Mouse (Mus musculus) limb, embryonic 15.5 days (tissue): ENCODE data around the gene Olfr287. TPM values are rescaled to one million over a fixed set of nuclear protein-coding genes. Genes with fewer than 3 reads are reported as not detected.

Source experiments
- ATAC-seq: fragments of 200-750 bp; cut with Nextera tagmentation; 2 replicates; pipeline ENCODE4 v1.8.0; 2017; ENCODE audit warnings: low read depth, moderate TSS enrichment; ENCODE audit not compliant: insufficient number of reproducible peaks, low FRiP score, low TSS enrichment
- H3K27ac ChIP-seq: fragments of 300-500 bp; sonication (generic); 2 replicates; pipeline ENCODE4 v1.5.1; 2015; ENCODE audit warnings: moderate library complexity, mild to moderate bottlenecking, inconsistent platforms
- H3K27me3 ChIP-seq: fragments of 300-500 bp; sonication (generic); 2 replicates; pipeline ENCODE4 v1.6.1; 2015; ENCODE audit warnings: inconsistent platforms
- H3K36me3 ChIP-seq: fragments of 300-500 bp; sonication (generic); 2 replicates; pipeline ENCODE4 v1.6.1; 2015; ENCODE audit warnings: inconsistent platforms
- H3K4me1 ChIP-seq: fragments of 300-500 bp; sonication (generic); 2 replicates; pipeline ENCODE4 v1.6.1; 2015; ENCODE audit warnings: inconsistent platforms
- H3K4me2 ChIP-seq: fragments of 300-500 bp; sonication (generic); 2 replicates; pipeline ENCODE4 v1.6.1; 2015; ENCODE audit warnings: mild to moderate bottlenecking, inconsistent platforms
- H3K4me3 ChIP-seq: fragments of 300-500 bp; sonication (generic); 2 replicates; pipeline ENCODE4 v1.5.1; 2015; ENCODE audit warnings: mild to moderate bottlenecking, inconsistent platforms
- H3K9ac ChIP-seq: fragments of 300-500 bp; sonication (generic); 2 replicates; pipeline ENCODE4 v1.6.1; 2015; ENCODE audit warnings: inconsistent platforms
- H3K9me3 ChIP-seq: fragments of 300-500 bp; sonication (generic); 2 replicates; pipeline ENCODE4 v1.6.1; 2016; ENCODE audit warnings: inconsistent platforms
- WGBS: fragments of 180-500 bp; shearing (Covaris S2); methylation state at CpG from one replicate; pipeline ENCODE4 v1.1.7; 2015; 5-methylcytosine and 5-hydroxymethylcytosine counted together
- polyA plus RNA-seq: library from polyadenylated mRNA; unstranded; fragments of >200 nt; fragmentation: Nextera tagmentation; extraction: Ambion mirVana; gene quantifications from 2 replicates; pipeline ENCODE4 v1.2.1, GENCODE M21; 2015

The Olfr287 gene
- polyA plus RNA-seq, 1 experiment from 2014 or later: not detected

- no peak overlapping the region for H3K4me2 ChIP-seq
- peaks cover 13% of the 10 kb centered on the region for H3K4me1 ChIP-seq
- H3K36me3 ChIP-seq: no peaks in the 10 kb centered on the region
- H3K9ac ChIP-seq: no peak overlapping the region
- H3K27me3 ChIP-seq: peaks cover 4% of the 10 kb centered on the region
- H3K4me3 ChIP-seq: no peak overlapping the region
- ATAC-seq: no peak
- no peak overlapping the region for H3K27ac ChIP-seq
- 56% methylated on average over 4 of the region's 4 CpGs for WGBS
- no peaks in the 10 kb centered on the region for H3K9me3 ChIP-seq
Measured at GRCm38 (mm10) chr15:98184456-98184855, 36.4 kb downstream of the Olfr287 start.

GRCm38 (mm10) chr15:98181856-98182570 lies 38.8 kb downstream of the Olfr287 start:
- Histone ChIP-seq H3K9me3 (no peaks in the 10 kb centered on the region), H3K27me3 (peaks cover 6% of the 10 kb centered on the region), H3K4me2 (no peak overlapping the region), H3K36me3 (no peaks in the 10 kb centered on the region), H3K27ac (no peak overlapping the region), H3K9ac (no peak overlapping the region), H3K4me3 (no peak overlapping the region), H3K4me1 (peaks cover 13% of the 10 kb centered on the region)
- no peak for ATAC-seq
- WGBS: 60% methylated on average over 12 of the region's 12 CpGs

DNA sequence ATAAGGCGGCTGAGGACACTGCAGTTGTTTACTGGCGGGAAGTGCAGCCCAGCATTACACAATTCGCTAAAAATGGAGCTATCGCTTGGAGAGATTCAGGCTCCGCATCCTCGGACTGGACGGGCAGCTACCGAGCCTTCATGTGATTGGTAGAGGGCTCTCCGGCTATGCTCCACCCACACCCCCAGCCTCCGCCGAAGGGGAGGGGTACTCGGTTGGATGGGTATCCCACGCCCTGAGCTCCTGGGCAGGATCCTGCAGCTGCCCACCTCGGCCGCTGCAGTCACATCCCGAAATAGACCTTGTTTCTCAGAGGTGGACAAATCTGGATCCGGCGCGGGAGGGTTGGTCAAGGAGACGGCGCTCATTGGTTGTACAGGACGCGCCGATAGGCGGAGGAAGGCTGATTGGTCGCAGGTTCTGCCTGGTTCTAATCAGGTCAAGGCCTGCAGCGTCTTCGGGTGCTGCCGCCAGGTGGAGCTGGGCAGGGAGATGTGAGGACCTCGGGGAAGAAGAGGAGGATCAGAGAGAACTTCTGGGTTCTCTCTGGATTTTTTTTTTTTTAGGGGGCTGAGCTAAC lies 39.6 kb downstream of the Olfr287 start:
- Histone ChIP-seq H3K27ac (no peak overlapping the region), H3K36me3 (no peaks in the 10 kb centered on the region), H3K27me3 (peaks cover 6% of the 10 kb centered on the region), H3K4me3 (peak overlapping the region; percentile 59), H3K4me1 (peaks cover 13% of the 10 kb centered on the region), H3K4me2 (peak overlapping the region; percentile 78), H3K9me3 (no peaks in the 10 kb centered on the region), H3K9ac (no peak overlapping the region)
- ATAC-seq: peak; percentile 93
- under 1% methylated on average over 30 of the region's 30 CpGs for WGBS

GRCm38 (mm10) chr15:98180567-98181131 lies 40.2 kb downstream of the Olfr287 start:
- no peaks in the 10 kb centered on the region for H3K9me3 ChIP-seq
- WGBS: 5% methylated on average over 26 of the region's 26 CpGs
- H3K4me1 ChIP-seq: peaks cover 13% of the 10 kb centered on the region
- H3K27me3 ChIP-seq: peaks cover 10% of the 10 kb centered on the region
- H3K4me2 ChIP-seq: peak overlapping the region; percentile 78
- ATAC-seq: no peak
- no peak overlapping the region for H3K27ac ChIP-seq
- peak overlapping the region; percentile 59 for H3K4me3 ChIP-seq
- H3K36me3 ChIP-seq: no peaks in the 10 kb centered on the region
- no peak overlapping the region for H3K9ac ChIP-seq

GRCm38 (mm10) chr15:98177320-98177719 lies 43.5 kb downstream of the Olfr287 start:
- Histone ChIP-seq H3K4me3 (no peak overlapping the region), H3K9ac (no peak overlapping the region), H3K4me2 (no peak overlapping the region), H3K27ac (no peak overlapping the region), H3K27me3 (peaks cover 34% of the 10 kb centered on the region), H3K36me3 (no peaks in the 10 kb centered on the region), H3K4me1 (peaks cover 13% of the 10 kb centered on the region), H3K9me3 (no peaks in the 10 kb centered on the region)
- ATAC-seq: no peak
- WGBS: 50% methylated on average over 3 of the region's 3 CpGs

DNA sequence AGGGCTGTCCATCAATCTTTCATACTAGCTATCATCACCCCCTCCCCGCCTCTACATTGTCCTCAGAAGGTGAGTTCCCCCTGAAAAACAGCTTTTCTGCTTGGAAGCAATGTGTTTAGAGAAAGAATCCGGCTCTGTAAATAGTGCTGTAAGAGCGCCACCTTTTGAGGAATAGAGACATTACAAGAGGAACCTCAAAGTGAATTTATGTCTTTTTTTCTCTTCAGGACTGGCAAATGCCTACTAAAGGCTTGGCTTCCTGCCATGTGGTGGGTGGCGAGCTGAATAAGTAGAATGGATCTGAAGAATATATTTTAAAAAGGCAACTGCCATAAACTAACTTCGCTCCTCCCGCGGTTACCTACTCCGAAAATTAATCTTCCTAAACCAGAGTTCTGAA lies 47.0 kb downstream of the Olfr287 start:
- H3K9me3 ChIP-seq: no peaks in the 10 kb centered on the region
- H3K36me3 ChIP-seq: no peaks in the 10 kb centered on the region
- H3K4me2 ChIP-seq: no peak overlapping the region
- H3K4me3 ChIP-seq: no peak overlapping the region
- H3K27me3 ChIP-seq: peaks cover 62% of the 10 kb centered on the region
- no peak for ATAC-seq
- H3K9ac ChIP-seq: no peak overlapping the region
- 37% methylated on average over 8 of the region's 8 CpGs for WGBS
- H3K27ac ChIP-seq: no peak overlapping the region
- H3K4me1 ChIP-seq: no peaks in the 10 kb centered on the region

GRCm38 (mm10) chr15:98172113-98172512 lies 48.7 kb downstream of the Olfr287 start:
- Histone ChIP-seq H3K27me3 (peaks cover 79% of the 10 kb centered on the region), H3K27ac (no peak overlapping the region), H3K9ac (no peak overlapping the region), H3K4me3 (no peak overlapping the region), H3K4me1 (peaks cover 14% of the 10 kb centered on the region), H3K36me3 (no peaks in the 10 kb centered on the region), H3K4me2 (no peak overlapping the region), H3K9me3 (no peaks in the 10 kb centered on the region)
- 65% methylated on average over 5 of the region's 5 CpGs for WGBS
- no peak for ATAC-seq

DNA sequence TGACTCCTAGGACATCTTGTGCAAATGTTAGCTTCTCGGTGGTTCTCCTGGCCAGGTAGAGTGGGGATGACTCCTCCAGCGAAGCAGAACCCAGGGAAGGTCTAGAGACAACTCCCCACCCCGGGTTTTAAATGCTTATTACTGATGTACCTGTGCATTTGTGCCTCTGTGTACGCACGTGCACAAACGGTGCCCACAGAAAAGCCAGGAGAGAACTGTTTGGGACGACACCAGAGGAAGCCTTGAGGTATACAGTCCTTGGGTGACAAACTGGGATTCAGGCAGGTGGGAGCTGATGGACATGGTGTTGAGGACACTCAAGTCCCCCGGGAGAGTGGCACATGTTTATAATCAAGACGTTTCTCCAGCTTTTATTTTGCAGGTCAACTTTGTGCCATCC lies 49.9 kb downstream of the Olfr287 start:
- Histone ChIP-seq H3K9ac (no peak overlapping the region), H3K4me2 (no peak overlapping the region), H3K4me1 (peaks cover 14% of the 10 kb centered on the region), H3K4me3 (no peak overlapping the region), H3K9me3 (no peaks in the 10 kb centered on the region), H3K27ac (no peak overlapping the region), H3K27me3 (peaks cover 87% of the 10 kb centered on the region), H3K36me3 (no peaks in the 10 kb centered on the region)
- WGBS: 58% methylated on average over 9 of the region's 9 CpGs
- ATAC-seq: no peak

- Histone ChIP-seq H3K4me1 (peaks cover 14% of the 10 kb centered on the region), H3K4me3 (no peak overlapping the region), H3K27ac (no peak overlapping the region), H3K9ac (no peak overlapping the region), H3K36me3 (no peaks in the 10 kb centered on the region), H3K4me2 (no peak overlapping the region), H3K9me3 (no peaks in the 10 kb centered on the region), H3K27me3 (peaks cover 89% of the 10 kb centered on the region)
- 34% methylated on average over 7 of the region's 7 CpGs for WGBS
- ATAC-seq: no peak
Measured at GRCm38 (mm10) chr15:98170365-98170764, 50.5 kb downstream of the Olfr287 start.

DNA sequence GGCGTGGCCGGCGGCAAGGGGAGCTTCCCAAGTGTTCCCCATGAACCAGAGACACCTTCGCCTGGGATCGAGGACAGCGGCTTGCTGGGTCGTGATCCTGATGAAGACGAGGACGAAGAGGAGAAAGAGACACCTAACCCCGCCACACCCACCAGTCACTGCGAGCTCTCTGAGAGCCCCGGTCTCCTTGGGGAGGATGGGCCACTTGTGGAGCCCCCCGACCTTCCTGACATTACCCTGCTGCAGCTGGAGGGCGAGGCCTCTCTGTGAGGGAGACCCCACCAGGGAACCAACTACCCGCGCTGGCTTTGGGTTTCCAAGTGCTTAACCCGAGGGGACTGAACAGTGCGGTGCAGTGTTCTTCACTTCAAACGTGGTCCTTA lies 52.2 kb downstream of the Olfr287 start:
- Histone ChIP-seq H3K4me2 (peak overlapping the region; percentile 81; the same call in 1 of the 2 replicates), H3K4me1 (peaks cover 14% of the 10 kb centered on the region), H3K4me3 (no peak overlapping the region), H3K27me3 (peaks cover 80% of the 10 kb centered on the region), H3K27ac (no peak overlapping the region), H3K9me3 (no peaks in the 10 kb centered on the region), H3K36me3 (no peaks in the 10 kb centered on the region), H3K9ac (no peak overlapping the region)
- WGBS: 4% methylated on average over 19 of the region's 19 CpGs
- no peak for ATAC-seq

GRCm38 (mm10) chr15:98167645-98168621 lies 52.9 kb downstream of the Olfr287 start:
- H3K4me1 ChIP-seq: peaks cover 14% of the 10 kb centered on the region
- no peak overlapping the region for H3K27ac ChIP-seq

More at GRCm38 (mm10) chr15:98167645-98168621, 52.9 kb downstream of the Olfr287 start:
- Histone ChIP-seq H3K4me3 (peak overlapping the region; percentile 44), H3K4me2 (peak overlapping the region; percentile 81), H3K27me3 (peaks cover 74% of the 10 kb centered on the region), H3K9ac (0 out of 2 replicates have a peak overlapping the region, but pooled peaks have one; percentile 4), H3K9me3 (no peaks in the 10 kb centered on the region), H3K36me3 (no peaks in the 10 kb centered on the region)
- ATAC-seq: peak; percentile 47; the same call in 1 of the 2 replicates
- 1% methylated on average over 69 of the region's 69 CpGs for WGBS
